9 mouse cellular contexts compared by ENCODE assay signal in the genomic region with DNA sequence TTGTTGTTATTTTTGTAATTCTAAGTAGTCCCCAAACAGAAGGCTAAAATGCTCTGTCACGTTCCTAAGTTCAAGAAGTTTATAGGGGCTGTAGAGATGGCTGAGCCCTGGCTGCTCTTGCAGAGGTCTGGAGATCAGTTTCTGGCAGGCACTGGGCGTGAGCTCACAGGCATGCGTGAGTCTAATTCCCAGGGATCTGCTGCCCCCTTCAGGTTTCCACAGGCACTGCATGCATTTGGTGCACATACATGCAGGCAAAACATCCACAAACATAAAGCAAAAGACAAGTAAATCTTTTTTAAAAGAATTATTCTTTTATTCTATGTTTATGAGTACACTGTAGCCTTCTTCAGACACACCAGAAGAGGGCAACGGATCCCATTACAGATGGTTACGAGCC. TPM values are rescaled to one million over a fixed set of nuclear protein-coding genes. Genes with fewer than 3 reads are reported as not detected.
A peak's percentile ranks its signal among the peaks of the same experiment; 100 is the strongest.
DNase-seq lines count a peak whose midpoint lies in the region; ATAC-seq and TF ChIP-seq lines count a peak whose summit lies in the region.
"Had no signal": no experiment of that assay in that cellular context is flagged by ENCODE, and none has a peak within 500 bp of the region (broad histone marks: within the 10 kb centered on the region; RNA-seq: fewer than 3 reads in every experiment).

No protein-coding gene starts in this region.

- peak; percentile 71 for DNase-seq in forebrain, embryonic 11.5 days (ENCODE audit: low spot score)
- peak; percentile 12 for DNase-seq in lung, adult 2 months
- no peak for DNase-seq in lung, adult 18-20 months
- peak; percentile 62 to 64 for DNase-seq in adrenal gland, postnatal 36 days
- DNase-seq in liver, postnatal 0 days = peak; percentile 69
- DNase-seq in thymus, postnatal 14 days = peak; percentile 66

- H3K4me3 ChIP-seq in forebrain, embryonic 11.5 days (ENCODE audit: low read depth, low read length) = no peak overlapping the region
- no peak overlapping the region for H3K4me3 ChIP-seq in forebrain, embryonic 13.5 days
- H3K4me3 ChIP-seq in lung, adult 2 months (replicated peaks; ENCODE audit: extremely low read depth, low read depth, low read length) = no peak overlapping the region
- no peak overlapping the region for H3K4me3 ChIP-seq in liver, postnatal 0 days (ENCODE audit: low read depth, low read length)
- H3K4me3 ChIP-seq: myocyte had no signal

- 46% methylated on average over 5 of the region's 5 CpGs for WGBS in forebrain, embryonic 11.5 days
- WGBS in forebrain, embryonic 13.5 days = 49% methylated on average over 5 of the region's 5 CpGs
- WGBS in lung, adult 2 months = 41% methylated on average over 5 of the region's 5 CpGs
- 49% methylated on average over 5 of the region's 5 CpGs for WGBS in liver, postnatal 0 days (ENCODE audit: insufficient replicate concordance)

- no peak for TF ChIP-seq EP300 in liver, postnatal 0 days (IDR thresholded peaks at IDR 0.05; ENCODE audit: low read depth)

- H3K4me1 ChIP-seq in forebrain, embryonic 11.5 days (replicated peaks; ENCODE audit: control insufficient read depth, insufficient read depth, low read length) = peaks cover 2% of the 10 kb centered on the region; the same call in 1 of the 2 replicates
- H3K4me1 ChIP-seq in forebrain, embryonic 13.5 days = peaks cover 2% of the 10 kb centered on the region
- no peaks in the 10 kb centered on the region for H3K4me1 ChIP-seq in lung, adult 2 months (ENCODE audit: control insufficient read depth, insufficient read depth, low read length)
- peaks cover 4% of the 10 kb centered on the region; the same call in 1 of the 2 replicates for H3K4me1 ChIP-seq in liver, postnatal 0 days (ENCODE audit: insufficient read depth)

- TF ChIP-seq POLR2A in lung, adult 2 months (IDR thresholded peaks at IDR 0.05; ENCODE audit: borderline replicate concordance, extremely low read depth, low read depth, low read length) = no peak

- no peaks in the 10 kb centered on the region for H3K9me3 ChIP-seq in forebrain, embryonic 11.5 days (ENCODE audit: control insufficient read depth, low read length)
- no peaks in the 10 kb centered on the region for H3K9me3 ChIP-seq in forebrain, embryonic 13.5 days (replicated peaks)
- no peaks in the 10 kb centered on the region for H3K9me3 ChIP-seq in liver, postnatal 0 days (ENCODE audit: low read length)

- peaks cover 6% of the 10 kb centered on the region for H3K27me3 ChIP-seq in forebrain, embryonic 11.5 days (ENCODE audit: control insufficient read depth, insufficient read depth, low read length)
- H3K27me3 ChIP-seq in forebrain, embryonic 13.5 days = peaks cover 20% of the 10 kb centered on the region
- peaks cover 6% of the 10 kb centered on the region for H3K27me3 ChIP-seq in liver, postnatal 0 days (ENCODE audit: insufficient read depth, low read length)

- no peak overlapping the region for H3K9ac ChIP-seq in forebrain, embryonic 11.5 days (ENCODE audit: low read length)
- no peak overlapping the region for H3K9ac ChIP-seq in forebrain, embryonic 13.5 days
- no peak overlapping the region for H3K9ac ChIP-seq in liver, postnatal 0 days (replicated peaks)

- peak; percentile 44; the same call in 1 of the 2 replicates for TF ChIP-seq CTCF in lung, adult 2 months (IDR thresholded peaks at IDR 0.05; ENCODE audit: insufficient read depth, low read length)
- peak; percentile 78 for TF ChIP-seq CTCF in liver, postnatal 0 days (IDR thresholded peaks at IDR 0.05; ENCODE audit: low read depth)

- H3K27ac ChIP-seq in forebrain, embryonic 11.5 days (ENCODE audit: low read depth, low read length) = no peak overlapping the region
- H3K27ac ChIP-seq in forebrain, embryonic 13.5 days = no peak overlapping the region
- H3K27ac ChIP-seq in liver, postnatal 0 days (ENCODE audit: low read depth) = no peak overlapping the region

- ATAC-seq in forebrain, embryonic 11.5 days (replicated peaks; ENCODE audit: low FRiP score) = no peak
- ATAC-seq in forebrain, embryonic 13.5 days = no peak
- no peak for ATAC-seq in liver, postnatal 0 days
- ATAC-seq in megakaryocyte-erythroid progenitor cell, adult 5-6 weeks (replicated peaks; ENCODE audit: low FRiP score, low TSS enrichment, poor library complexity, severe bottlenecking) = no peak

- H3K4me2 ChIP-seq in forebrain, embryonic 11.5 days (ENCODE audit: low read depth, low read length, severe bottlenecking) = no peak overlapping the region
- no peak overlapping the region for H3K4me2 ChIP-seq in forebrain, embryonic 13.5 days
- no peak overlapping the region for H3K4me2 ChIP-seq in liver, postnatal 0 days (ENCODE audit: low read depth, low read length)

- H3K36me3 ChIP-seq in forebrain, embryonic 11.5 days (ENCODE audit: control insufficient read depth, insufficient read depth, low read length) = no peaks in the 10 kb centered on the region
- no peaks in the 10 kb centered on the region for H3K36me3 ChIP-seq in forebrain, embryonic 13.5 days (ENCODE audit: poor library complexity, severe bottlenecking)
- no peaks in the 10 kb centered on the region for H3K36me3 ChIP-seq in liver, postnatal 0 days (replicated peaks; ENCODE audit: insufficient read depth, low read length)

RNA-seq across cellular contexts. Expression of a gene that starts 14.3 kb away (rescaled TPM):
- 0.21 and 0.24 TPM in 2 replicates for polyA plus RNA-seq in forebrain, embryonic 11.5 days (2014; fragmentation: Nextera tagmentation; extraction: Ambion mirVana)
- 0.15 and 0.18 TPM in 2 replicates for polyA plus RNA-seq in forebrain, embryonic 13.5 days (2015; fragmentation: Nextera tagmentation; extraction: Ambion mirVana)
- polyA plus RNA-seq in lung, adult 2 months (2012; rRNA removed) = not detected in 2 replicates
- total RNA-seq in adrenal gland, postnatal 36 days (2021) = not detected
- polyA plus RNA-seq in liver, postnatal 0 days (2015; fragmentation: Nextera tagmentation; extraction: Ambion mirVana) = 0.06 and 0.07 TPM in 2 replicates
- total RNA-seq in megakaryocyte-erythroid progenitor cell, adult 5-6 weeks (2014; fragmentation: Nextera tagmentation) = 1.7 TPM in 1 of 2 replicates, not detected in the other
- total RNA-seq in megakaryocyte-erythroid progenitor cell, adult 5-6 weeks (2017) = 1.9 TPM in 1 of 2 replicates, not detected in the other

RNA-seq across cellular contexts. Expression of a gene that starts 14.9 kb away (rescaled TPM):
- 0.55 and 0.61 TPM in 2 replicates for polyA plus RNA-seq in forebrain, embryonic 11.5 days (2014; fragmentation: Nextera tagmentation; extraction: Ambion mirVana)
- polyA plus RNA-seq in forebrain, embryonic 13.5 days (2015; fragmentation: Nextera tagmentation; extraction: Ambion mirVana) = 0.36 and 0.65 TPM in 2 replicates
- polyA plus RNA-seq in lung, adult 2 months (2012; rRNA removed) = not detected in 2 replicates
- total RNA-seq in adrenal gland, postnatal 36 days (2021) = not detected
- polyA plus RNA-seq in liver, postnatal 0 days (2015; fragmentation: Nextera tagmentation; extraction: Ambion mirVana) = 0.05 TPM in 1 of 2 replicates, not detected in the other
- not detected in 2 replicates for total RNA-seq in megakaryocyte-erythroid progenitor cell, adult 5-6 weeks (2014; fragmentation: Nextera tagmentation)
- total RNA-seq in megakaryocyte-erythroid progenitor cell, adult 5-6 weeks (2017) = not detected in 2 replicates
- polyA plus RNA-seq: myocyte had no signal

RNA-seq across cellular contexts. Expression of a gene that starts 21.0 kb away (rescaled TPM):
- not detected in 2 replicates for polyA plus RNA-seq in forebrain, embryonic 11.5 days (2014; fragmentation: Nextera tagmentation; extraction: Ambion mirVana)
- 0.31 TPM in 1 of 2 replicates, not detected in the other for polyA plus RNA-seq in forebrain, embryonic 13.5 days (2015; fragmentation: Nextera tagmentation; extraction: Ambion mirVana)
- 0.12 TPM in 1 of 2 replicates, not detected in the other for polyA plus RNA-seq in lung, adult 2 months (2012; rRNA removed)
- total RNA-seq in adrenal gland, postnatal 36 days (2021) = under 1 TPM in 1 of 2 experiments, not detected in 1; 0.53 TPM
- 203 and 205 TPM in 2 replicates for polyA plus RNA-seq in liver, postnatal 0 days (2015; fragmentation: Nextera tagmentation; extraction: Ambion mirVana)
- not detected in 2 replicates for total RNA-seq in megakaryocyte-erythroid progenitor cell, adult 5-6 weeks (2014; fragmentation: Nextera tagmentation)
- not detected in 2 replicates for total RNA-seq in megakaryocyte-erythroid progenitor cell, adult 5-6 weeks (2017)
- polyA plus RNA-seq: myocyte had no signal

RNA-seq across cellular contexts. Expression of a gene that starts 27.1 kb away (rescaled TPM):
- 99.2 and 108 TPM in 2 replicates for polyA plus RNA-seq in forebrain, embryonic 11.5 days (2014; fragmentation: Nextera tagmentation; extraction: Ambion mirVana)
- polyA plus RNA-seq in forebrain, embryonic 13.5 days (2015; fragmentation: Nextera tagmentation; extraction: Ambion mirVana) = 306 and 329 TPM in 2 replicates
- polyA plus RNA-seq in lung, adult 2 months (2012; rRNA removed) = 9.5 and 11.8 TPM in 2 replicates
- total RNA-seq in adrenal gland, postnatal 36 days (2021) = 10 to 100 TPM; 23.5 to 28.6 TPM
- 1.2 and 1.6 TPM in 2 replicates for polyA plus RNA-seq in liver, postnatal 0 days (2015; fragmentation: Nextera tagmentation; extraction: Ambion mirVana)
- not detected in 2 replicates for total RNA-seq in megakaryocyte-erythroid progenitor cell, adult 5-6 weeks (2014; fragmentation: Nextera tagmentation)
- not detected in 2 replicates for total RNA-seq in megakaryocyte-erythroid progenitor cell, adult 5-6 weeks (2017)

RNA-seq across cellular contexts. Expression of a gene that starts 50.9 kb away (rescaled TPM):
- 1.3 and 1.6 TPM in 2 replicates for polyA plus RNA-seq in forebrain, embryonic 11.5 days (2014; fragmentation: Nextera tagmentation; extraction: Ambion mirVana)
- 1.3 and 1.6 TPM in 2 replicates for polyA plus RNA-seq in forebrain, embryonic 13.5 days (2015; fragmentation: Nextera tagmentation; extraction: Ambion mirVana)
- polyA plus RNA-seq in lung, adult 2 months (2012; rRNA removed) = 7.2 and 8.6 TPM in 2 replicates
- total RNA-seq in adrenal gland, postnatal 36 days (2021) = 1 to 10 TPM in 1 of 2 experiments, under 1 TPM in 1; 0.89 to 1.0 TPM
- 1.7 and 2.3 TPM in 2 replicates for polyA plus RNA-seq in liver, postnatal 0 days (2015; fragmentation: Nextera tagmentation; extraction: Ambion mirVana)
- total RNA-seq in megakaryocyte-erythroid progenitor cell, adult 5-6 weeks (2014; fragmentation: Nextera tagmentation) = 0.89 and 9.0 TPM in 2 replicates
- 0.80 and 3.1 TPM in 2 replicates for total RNA-seq in megakaryocyte-erythroid progenitor cell, adult 5-6 weeks (2017)

Comparison
In these comparisons a context has a peak if more than half of its experiments do, and no peak if none do; other contexts are left out.
1. DNase-seq: peak in forebrain, embryonic 11.5 days (single experiment), lung, adult 2 months (single experiment), adrenal gland, postnatal 36 days (2 of 2), liver, postnatal 0 days (single experiment) and thymus, postnatal 14 days (single experiment); none in lung, adult 18-20 months (0 of 2).
2. RNA of a gene that starts 21.0 kb away (polyA plus RNA-seq): 203 to 205 TPM in liver, postnatal 0 days; 0.31 TPM in forebrain, embryonic 13.5 days, 0.12 TPM in lung, adult 2 months and not detected in forebrain, embryonic 11.5 days; every median in the first group is over 100 times any median in the second.